Mouse (Mus musculus) frontal cortex, postnatal 10 days (tissue): ENCODE data around the gene Ank.
"Not testable (repeated sequence)": the region's sequence is repeated elsewhere in the genome, so short reads cannot be mapped to it uniquely, and the experiment has no call there.

ENCODE experiments used
- DNase-seq, 2 experiments: peaks; one replicate each; pipeline ENCODE4 v3.0.0; 2022; ENCODE audit warnings: low spot score in 2 of 2, mixed read lengths in 1 of 2

Ank gene

GRCm38 (mm10) chr15:27467081-27467491, 609 bp downstream of the Ank start:
- no peak for DNase-seq

GRCm38 (mm10) chr15:27467641-27468040, 1.2 kb downstream of the Ank start:
- DNase-seq: no peak

- no peak for DNase-seq
Measured at GRCm38 (mm10) chr15:27468822-27469488, 2.5 kb downstream of the Ank start.

- DNase-seq: not testable (repeated sequence)
Measured at GRCm38 (mm10) chr15:27470346-27470745, 3.9 kb downstream of the Ank start.

- DNase-seq: no peak
Measured at GRCm38 (mm10) chr15:27472315-27472714, 5.8 kb downstream of the Ank start.

GRCm38 (mm10) chr15:27475988-27476387, 9.5 kb downstream of the Ank start:
- DNase-seq: no peak

- DNase-seq: no peak
Measured at GRCm38 (mm10) chr15:27476671-27477070, 10.2 kb downstream of the Ank start.

- no peak for DNase-seq
Measured at GRCm38 (mm10) chr15:27477159-27477558, 10.7 kb downstream of the Ank start.

GRCm38 (mm10) chr15:27477630-27478029, 11.2 kb downstream of the Ank start:
- DNase-seq: no peak

GRCm38 (mm10) chr15:27480333-27481015, 14.0 kb downstream of the Ank start:
- DNase-seq: no peak

- no peak for DNase-seq
Measured at GRCm38 (mm10) chr15:27481956-27482355, 15.5 kb downstream of the Ank start.

- no peak for DNase-seq
Measured at GRCm38 (mm10) chr15:27483183-27483582, 16.7 kb downstream of the Ank start.

GRCm38 (mm10) chr15:27485567-27486278, 19.2 kb downstream of the Ank start:
- DNase-seq: no peak

- DNase-seq: no peak
Measured at GRCm38 (mm10) chr15:27486279-27486618, 19.8 kb downstream of the Ank start.

GRCm38 (mm10) chr15:27487059-27487458, 20.6 kb downstream of the Ank start:
- DNase-seq: no peak

GRCm38 (mm10) chr15:27488042-27488441, 21.6 kb downstream of the Ank start:
- DNase-seq: peak in 1 of 2 experiments; percentile 37

GRCm38 (mm10) chr15:27490676-27491075, 24.2 kb downstream of the Ank start:
- no peak for DNase-seq

GRCm38 (mm10) chr15:27491425-27492070, 25.1 kb downstream of the Ank start:
- no peak for DNase-seq

- no peak for DNase-seq
Measured at GRCm38 (mm10) chr15:27492156-27492555, 25.7 kb downstream of the Ank start.

- no peak for DNase-seq
Measured at GRCm38 (mm10) chr15:27492734-27493133, 26.3 kb downstream of the Ank start.

- no peak for DNase-seq
Measured at GRCm38 (mm10) chr15:27493516-27493915, 27.0 kb downstream of the Ank start.

- DNase-seq: no peak
Measured at GRCm38 (mm10) chr15:27495981-27496401, 29.5 kb downstream of the Ank start.
